Mouse (Mus musculus): ENCODE results near the gene Gm37240. TPM values are rescaled to one million over a fixed set of nuclear protein-coding genes. Genes with fewer than 3 reads are reported as not detected.

The Gm37240 gene
- polyA plus RNA-seq, 1 experiment from 2014 or later = 0.82 TPM

GRCm38 (mm10) chr3:85773886-85774285 is 113.4 kb downstream of the Gm37240 start:
- 74% methylated on average over 4 of the region's 4 CpGs for WGBS
- no peaks in the 10 kb centered on the region for H3K9me3 ChIP-seq (ENCODE audit: control insufficient read depth, low read length)

GRCm38 (mm10) chr3:85773425-85773824 is 113.9 kb downstream of the Gm37240 start:
- no peak for ATAC-seq (ENCODE audit: insufficient read depth, low FRiP score, low TSS enrichment)
- Histone ChIP-seq H3K27ac (ENCODE audit: low read depth, low read length) (no peak overlapping the region), H3K4me2 (ENCODE audit: low read depth) (no peak overlapping the region), H3K27me3 (ENCODE audit: control insufficient read depth, insufficient read depth, low read length) (no peaks in the 10 kb centered on the region), H3K9me3 (ENCODE audit: control insufficient read depth, low read length) (no peaks in the 10 kb centered on the region), H3K4me3 (ENCODE audit: low read depth, low read length) (no peak overlapping the region), H3K36me3 (ENCODE audit: control insufficient read depth, insufficient read depth, low read length) (no peaks in the 10 kb centered on the region), H3K9ac (ENCODE audit: low read length) (no peak overlapping the region), H3K4me1 (ENCODE audit: control insufficient read depth, insufficient read depth, low read length) (no peaks in the 10 kb centered on the region)
- DNase-seq (ENCODE audit: low spot score) = no peak
- 53% methylated on average over 3 of the region's 3 CpGs for WGBS

More at GRCm38 (mm10) chr3:85773886-85774285, 113.4 kb downstream of the Gm37240 start:
- DNase-seq (ENCODE audit: low spot score) = no peak
- H3K9ac ChIP-seq (ENCODE audit: low read length) = no peak overlapping the region
- no peaks in the 10 kb centered on the region for H3K36me3 ChIP-seq (ENCODE audit: control insufficient read depth, insufficient read depth, low read length)
- H3K27ac ChIP-seq (ENCODE audit: low read depth, low read length) = no peak overlapping the region
- no peak for ATAC-seq (ENCODE audit: insufficient read depth, low FRiP score, low TSS enrichment)
- H3K27me3 ChIP-seq (ENCODE audit: control insufficient read depth, insufficient read depth, low read length) = no peaks in the 10 kb centered on the region
- H3K4me2 ChIP-seq (ENCODE audit: low read depth) = no peak overlapping the region
- H3K4me3 ChIP-seq (ENCODE audit: low read depth, low read length) = no peak overlapping the region
- H3K4me1 ChIP-seq (ENCODE audit: control insufficient read depth, insufficient read depth, low read length) = no peaks in the 10 kb centered on the region

- no peak overlapping the region for H3K4me2 ChIP-seq (ENCODE audit: low read depth)
- H3K9ac ChIP-seq (ENCODE audit: low read length) = no peak overlapping the region
- ATAC-seq (ENCODE audit: insufficient read depth, low FRiP score, low TSS enrichment) (no peak), DNase-seq (ENCODE audit: low spot score) (no peak)
- no peaks in the 10 kb centered on the region for H3K9me3 ChIP-seq (ENCODE audit: control insufficient read depth, low read length)
- 66% methylated on average over 7 of the region's 7 CpGs for WGBS
- no peaks in the 10 kb centered on the region for H3K27me3 ChIP-seq (ENCODE audit: control insufficient read depth, insufficient read depth, low read length)
- no peaks in the 10 kb centered on the region for H3K36me3 ChIP-seq (ENCODE audit: control insufficient read depth, insufficient read depth, low read length)
- H3K4me3 ChIP-seq (ENCODE audit: low read depth, low read length) = no peak overlapping the region
- no peak overlapping the region for H3K27ac ChIP-seq (ENCODE audit: low read depth, low read length)
- H3K4me1 ChIP-seq (ENCODE audit: control insufficient read depth, insufficient read depth, low read length) = no peaks in the 10 kb centered on the region
These were observed 122.4 kb downstream of the Gm37240 start for GRCm38 (mm10) chr3:85764937-85765337.

GRCm38 (mm10) chr3:85764008-85764834 is 123.1 kb downstream of the Gm37240 start:
- H3K36me3 ChIP-seq (ENCODE audit: control insufficient read depth, insufficient read depth, low read length) = no peaks in the 10 kb centered on the region
- no peak overlapping the region for H3K4me3 ChIP-seq (ENCODE audit: low read depth, low read length)
- DNase-seq (ENCODE audit: low spot score) = no peak
- H3K4me1 ChIP-seq (ENCODE audit: control insufficient read depth, insufficient read depth, low read length) = no peaks in the 10 kb centered on the region
- H3K4me2 ChIP-seq (ENCODE audit: low read depth) = no peak overlapping the region
- H3K27ac ChIP-seq (ENCODE audit: low read depth, low read length) = no peak overlapping the region
- ATAC-seq (ENCODE audit: insufficient read depth, low FRiP score, low TSS enrichment) = no peak
- H3K9me3 ChIP-seq (ENCODE audit: control insufficient read depth, low read length) = no peaks in the 10 kb centered on the region
- H3K27me3 ChIP-seq (ENCODE audit: control insufficient read depth, insufficient read depth, low read length) = no peaks in the 10 kb centered on the region
- WGBS = 49% methylated on average over 18 of the region's 18 CpGs
- H3K9ac ChIP-seq (ENCODE audit: low read length) = no peak overlapping the region

GRCm38 (mm10) chr3:85757944-85758343 is 129.4 kb downstream of the Gm37240 start:
- Histone ChIP-seq H3K4me1 (ENCODE audit: control insufficient read depth, insufficient read depth, low read length) (no peaks in the 10 kb centered on the region), H3K27ac (ENCODE audit: low read depth, low read length) (no peak overlapping the region), H3K4me3 (ENCODE audit: low read depth, low read length) (no peak overlapping the region), H3K9me3 (ENCODE audit: control insufficient read depth, low read length) (no peaks in the 10 kb centered on the region), H3K27me3 (ENCODE audit: control insufficient read depth, insufficient read depth, low read length) (no peaks in the 10 kb centered on the region), H3K36me3 (ENCODE audit: control insufficient read depth, insufficient read depth, low read length) (no peaks in the 10 kb centered on the region), H3K4me2 (ENCODE audit: low read depth) (no peak overlapping the region), H3K9ac (ENCODE audit: low read length) (no peak overlapping the region)
- WGBS = 53% methylated on average over 2 of the region's 2 CpGs
- no peak for DNase-seq (ENCODE audit: low spot score)
- ATAC-seq (ENCODE audit: insufficient read depth, low FRiP score, low TSS enrichment) = no peak

- DNase-seq (ENCODE audit: low spot score) (no peak), ATAC-seq (ENCODE audit: insufficient read depth, low FRiP score, low TSS enrichment) (no peak)
- Histone ChIP-seq H3K4me3 (ENCODE audit: low read depth, low read length) (no peak overlapping the region), H3K27ac (ENCODE audit: low read depth, low read length) (no peak overlapping the region), H3K9me3 (ENCODE audit: control insufficient read depth, low read length) (no peaks in the 10 kb centered on the region), H3K9ac (ENCODE audit: low read length) (no peak overlapping the region), H3K27me3 (ENCODE audit: control insufficient read depth, insufficient read depth, low read length) (no peaks in the 10 kb centered on the region), H3K36me3 (ENCODE audit: control insufficient read depth, insufficient read depth, low read length) (no peaks in the 10 kb centered on the region), H3K4me2 (ENCODE audit: low read depth) (no peak overlapping the region), H3K4me1 (ENCODE audit: control insufficient read depth, insufficient read depth, low read length) (no peaks in the 10 kb centered on the region)
- whole genome bisulfite sequencing = 76% methylated on average over 4 of the region's 4 CpGs
These were observed 129.9 kb downstream of the Gm37240 start for GRCm38 (mm10) chr3:85757435-85757834.

GRCm38 (mm10) chr3:85749348-85749747 is 138.0 kb downstream of the Gm37240 start:
- H3K4me1 ChIP-seq (ENCODE audit: control insufficient read depth, insufficient read depth, low read length) = no peaks in the 10 kb centered on the region
- H3K27me3 ChIP-seq (ENCODE audit: control insufficient read depth, insufficient read depth, low read length) = no peaks in the 10 kb centered on the region
- H3K4me2 ChIP-seq (ENCODE audit: low read depth) = no peak overlapping the region
- no peak for ATAC-seq (ENCODE audit: insufficient read depth, low FRiP score, low TSS enrichment)
- no peaks in the 10 kb centered on the region for H3K36me3 ChIP-seq (ENCODE audit: control insufficient read depth, insufficient read depth, low read length)
- H3K9me3 ChIP-seq (ENCODE audit: control insufficient read depth, low read length) = no peaks in the 10 kb centered on the region
- no peak overlapping the region for H3K27ac ChIP-seq (ENCODE audit: low read depth, low read length)
- DNase-seq (ENCODE audit: low spot score) = no peak
- no peak overlapping the region for H3K9ac ChIP-seq (ENCODE audit: low read length)
- H3K4me3 ChIP-seq (ENCODE audit: low read depth, low read length) = no peak overlapping the region
- WGBS = 55% methylated on average over 4 of the region's 4 CpGs

- DNase-seq (ENCODE audit: low spot score) (no peak), ATAC-seq (ENCODE audit: insufficient read depth, low FRiP score, low TSS enrichment) (no peak)
- H3K36me3 ChIP-seq (ENCODE audit: control insufficient read depth, insufficient read depth, low read length) = no peaks in the 10 kb centered on the region
- H3K27me3 ChIP-seq (ENCODE audit: control insufficient read depth, insufficient read depth, low read length) = no peaks in the 10 kb centered on the region
- no peak overlapping the region for H3K27ac ChIP-seq (ENCODE audit: low read depth, low read length)
- H3K4me3 ChIP-seq (ENCODE audit: low read depth, low read length) = no peak overlapping the region
- H3K9ac ChIP-seq (ENCODE audit: low read length) = no peak overlapping the region
- H3K4me2 ChIP-seq (ENCODE audit: low read depth) = no peak overlapping the region
- H3K4me1 ChIP-seq (ENCODE audit: control insufficient read depth, insufficient read depth, low read length) = no peaks in the 10 kb centered on the region
- WGBS = 29% methylated on average over 4 of the region's 4 CpGs
- no peaks in the 10 kb centered on the region for H3K9me3 ChIP-seq (ENCODE audit: control insufficient read depth, low read length)
These were observed 138.5 kb downstream of the Gm37240 start for GRCm38 (mm10) chr3:85748863-85749262.

GRCm38 (mm10) chr3:85746116-85746515 is 141.2 kb downstream of the Gm37240 start:
- Histone ChIP-seq H3K27me3 (ENCODE audit: control insufficient read depth, insufficient read depth, low read length) (no peaks in the 10 kb centered on the region), H3K36me3 (ENCODE audit: control insufficient read depth, insufficient read depth, low read length) (no peaks in the 10 kb centered on the region), H3K9me3 (ENCODE audit: control insufficient read depth, low read length) (no peaks in the 10 kb centered on the region), H3K4me1 (ENCODE audit: control insufficient read depth, insufficient read depth, low read length) (no peaks in the 10 kb centered on the region), H3K27ac (ENCODE audit: low read depth, low read length) (no peak overlapping the region), H3K9ac (ENCODE audit: low read length) (no peak overlapping the region), H3K4me2 (ENCODE audit: low read depth) (no peak overlapping the region), H3K4me3 (ENCODE audit: low read depth, low read length) (no peak overlapping the region)
- 72% methylated on average over 4 of the region's 4 CpGs for WGBS
- ATAC-seq (ENCODE audit: insufficient read depth, low FRiP score, low TSS enrichment) (no peak), DNase-seq (ENCODE audit: low spot score) (no peak)

All from neural tube, embryonic 11.5 days (tissue).